Mouse (Mus musculus) bone marrow, adult 2 months (tissue): ENCODE data around the gene Pitpnm3.

ENCODE experiments used
- CTCF ChIP-seq: fragments of 200-500 bp; IDR thresholded peaks from 2 replicates; pipeline ENCODE4 v1.5.1; 2011; ENCODE audit warnings: low read length, control low read depth; ENCODE audit not compliant: control insufficient read depth, insufficient read depth
- POLR2A ChIP-seq: fragments of 200-500 bp; IDR thresholded peaks from 2 replicates; pipeline ENCODE4 v1.6.1; 2011; ENCODE audit warnings: low read depth, mild to moderate bottlenecking, control low read depth, low read length, borderline replicate concordance; ENCODE audit not compliant: control insufficient read depth

DNA sequence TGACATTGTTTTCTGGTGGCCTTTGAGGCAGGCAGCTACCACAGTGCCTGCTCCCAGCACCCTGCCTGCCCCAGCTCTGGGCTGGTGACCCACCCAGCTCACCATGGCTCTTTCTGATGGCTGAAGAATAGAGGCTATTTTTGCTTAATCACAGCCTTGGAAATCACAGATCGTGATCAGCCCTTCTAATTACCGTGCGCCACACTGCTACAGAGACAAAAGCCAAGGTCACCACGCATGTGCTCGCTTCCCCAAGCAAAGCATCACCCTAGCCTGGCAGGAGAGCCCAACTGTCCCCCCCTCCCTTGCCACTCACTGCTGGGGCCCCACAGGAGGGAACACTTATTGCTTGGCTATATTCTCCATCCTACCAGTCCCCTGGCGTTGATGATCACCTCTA, 55.1 kb downstream of the Pitpnm3 start:
- TF ChIP-seq CTCF (no peak), POLR2A (no peak)
